Mouse (Mus musculus) lung, postnatal 14 days (tissue): ENCODE data around the gene Prss57.
A peak's percentile ranks its signal among the peaks of the same experiment; 100 is the strongest.

ENCODE experiments used
- DNase-seq: peaks from one replicate; pipeline ENCODE4 v3.0.0; 2021

The Prss57 gene

GRCm38 (mm10) chr10:79748496-79748895 is 42.3 kb downstream of the Prss57 start:
- no peak for DNase-seq

DNA sequence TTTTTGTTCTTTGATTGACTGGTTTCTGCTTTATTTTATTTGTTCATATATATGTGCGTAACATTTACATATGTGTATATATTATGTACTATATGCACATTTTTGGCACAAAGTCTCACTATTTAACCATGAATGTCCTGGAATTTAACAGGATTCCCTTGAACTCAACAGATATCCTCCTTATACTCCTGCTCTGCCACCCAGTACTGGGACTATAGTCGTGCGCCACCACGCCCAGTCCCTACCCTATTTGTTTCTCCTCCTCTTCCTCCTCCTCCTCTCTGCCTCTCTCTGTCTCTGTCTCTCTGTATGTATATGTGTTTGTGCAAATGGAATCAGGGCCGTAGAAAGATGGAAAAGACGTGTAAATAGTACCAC is 44.0 kb downstream of the Prss57 start:
- no peak for DNase-seq

DNA sequence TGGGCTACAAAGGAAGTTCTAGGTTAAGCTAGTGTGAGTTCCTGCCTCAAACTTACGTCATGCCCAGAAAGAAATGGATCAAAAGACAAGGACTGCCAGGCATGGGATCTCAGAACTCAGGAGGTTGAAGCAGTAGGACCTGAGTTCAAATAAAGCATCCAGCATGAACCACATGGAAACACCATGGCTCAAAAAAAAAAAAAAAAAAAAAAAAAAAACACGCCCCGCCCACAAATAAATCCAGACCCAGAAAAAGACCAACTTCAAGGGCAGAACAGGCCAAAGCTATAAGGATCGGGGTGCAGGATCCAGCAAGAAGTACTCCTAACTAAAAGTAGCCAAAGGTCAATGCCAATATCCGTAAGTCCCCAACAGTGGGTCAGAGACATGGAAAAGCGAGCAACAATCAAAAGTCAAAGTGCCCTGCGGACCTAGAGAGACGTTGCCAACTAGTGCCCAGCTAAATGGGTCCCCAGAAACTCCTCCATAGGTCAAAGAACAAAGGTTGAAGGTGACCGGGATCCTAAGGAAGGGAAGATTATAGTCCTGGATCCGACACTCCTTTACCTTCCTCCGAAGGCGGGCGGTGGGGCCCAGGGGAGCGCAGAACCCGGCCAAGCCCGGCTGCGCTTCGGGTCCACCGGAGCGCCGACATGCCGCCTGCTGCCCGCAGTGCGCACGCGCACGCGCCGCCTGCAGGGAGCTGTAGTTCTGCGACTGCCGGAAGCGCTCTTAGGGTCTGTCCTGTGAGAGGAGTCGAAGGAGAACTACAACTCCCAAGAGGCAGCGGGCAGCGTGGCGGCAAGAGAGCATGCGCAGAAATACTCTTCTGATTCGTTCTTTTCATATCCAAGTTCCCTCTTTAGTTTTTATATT is 44.6 kb downstream of the Prss57 start, which contains the start of gene Polrmt:
Gene Polrmt (minus strand): TSS at position 684 of the 876 bp plus-strand sequence.
- peak; percentile 96 for DNase-seq

DNA sequence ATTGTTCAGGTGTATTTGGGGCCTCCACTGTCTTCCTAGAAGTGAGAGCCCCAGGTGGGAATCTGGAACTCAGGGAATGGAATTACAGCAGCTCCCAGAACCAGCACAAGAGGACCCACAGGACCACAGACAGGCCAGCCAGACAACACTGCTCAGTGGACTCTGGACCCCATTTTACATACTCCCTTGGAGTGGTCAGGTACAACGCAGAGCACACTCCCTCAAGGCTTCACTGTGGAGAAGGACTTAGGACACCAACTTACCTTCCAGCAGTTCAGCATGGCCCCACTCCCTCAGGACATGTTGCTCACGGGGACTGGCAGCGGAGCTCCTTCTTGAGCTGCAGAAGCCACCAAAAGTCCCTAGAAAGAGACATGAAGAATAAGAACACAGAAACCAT is 45.4 kb downstream of the Prss57 start:
- DNase-seq: no peak

DNA sequence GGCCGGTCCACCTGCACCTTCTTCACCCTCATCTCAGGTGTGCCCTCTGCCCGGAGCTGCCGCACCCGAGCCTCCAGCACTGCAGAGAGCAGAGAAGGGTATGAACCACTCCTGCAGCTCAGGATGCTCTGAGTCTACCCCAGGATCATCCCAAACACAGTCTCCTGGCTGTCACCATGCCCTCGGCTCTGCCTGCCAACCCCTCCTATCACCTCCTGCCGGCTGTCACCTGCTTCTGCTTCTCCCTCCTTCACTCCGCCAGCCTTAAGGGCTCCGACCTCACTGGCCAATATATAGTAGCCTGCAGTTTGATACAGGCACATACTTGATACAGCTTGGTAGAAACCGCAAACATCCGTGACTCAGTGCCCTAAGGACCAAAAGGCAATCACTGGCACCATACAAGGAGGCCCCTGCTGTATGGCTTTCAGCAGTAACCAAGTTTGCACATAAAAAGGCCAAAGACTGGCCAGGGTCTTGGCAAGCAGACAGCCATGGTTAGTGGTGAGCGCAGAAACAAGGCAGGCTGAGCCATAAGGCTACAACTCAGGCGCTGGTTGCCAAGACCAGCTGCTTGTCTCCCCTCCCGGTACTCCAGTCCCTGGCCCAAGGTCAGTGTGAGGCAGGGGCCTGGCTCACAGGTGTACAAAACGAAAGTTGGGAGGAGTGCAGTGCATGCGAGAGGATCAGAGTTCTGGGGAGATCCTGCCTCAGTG is 47.0 kb downstream of the Prss57 start:
- no peak for DNase-seq

DNA sequence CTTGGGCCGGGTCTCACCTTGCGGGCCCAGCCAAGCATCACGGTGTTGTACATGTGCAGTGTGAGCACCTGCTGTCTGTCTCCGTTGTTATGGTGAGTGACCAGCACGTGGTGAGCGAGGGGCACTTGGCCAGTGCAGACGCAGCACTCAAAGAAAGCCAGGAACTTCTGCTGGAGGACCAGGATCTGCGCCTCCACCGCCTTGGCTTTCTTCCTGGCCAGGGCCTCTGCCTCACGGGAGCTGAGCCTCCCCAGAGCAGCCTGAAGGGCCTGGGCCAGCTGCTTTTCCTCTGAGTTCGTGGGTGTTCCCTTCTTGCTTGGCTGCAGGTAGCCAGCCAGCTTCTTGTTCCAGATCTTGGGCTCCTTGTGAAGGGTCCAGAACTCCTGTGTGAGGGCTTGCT is 47.6 kb downstream of the Prss57 start:
- no peak for DNase-seq

DNA sequence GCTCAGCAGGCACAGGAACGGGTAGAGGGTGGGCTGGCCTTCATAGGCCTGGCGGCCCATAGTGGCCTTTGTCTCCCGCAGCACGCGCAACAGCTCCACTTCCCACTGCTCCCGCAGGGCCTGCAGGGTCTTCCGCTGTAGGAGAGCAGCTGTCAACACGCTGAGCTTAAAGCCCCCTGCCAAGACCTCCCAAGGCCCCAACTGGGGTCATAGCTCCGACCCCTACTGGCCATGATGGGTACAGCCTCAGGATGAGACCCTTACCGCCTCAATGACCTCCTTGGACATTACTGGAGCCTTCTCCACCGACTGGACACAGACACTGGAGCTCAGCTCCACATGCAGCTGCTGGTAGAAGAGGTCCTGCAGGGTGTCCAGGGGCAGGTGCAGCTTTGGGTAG is 49.9 kb downstream of the Prss57 start:
- no peak for DNase-seq

DNA sequence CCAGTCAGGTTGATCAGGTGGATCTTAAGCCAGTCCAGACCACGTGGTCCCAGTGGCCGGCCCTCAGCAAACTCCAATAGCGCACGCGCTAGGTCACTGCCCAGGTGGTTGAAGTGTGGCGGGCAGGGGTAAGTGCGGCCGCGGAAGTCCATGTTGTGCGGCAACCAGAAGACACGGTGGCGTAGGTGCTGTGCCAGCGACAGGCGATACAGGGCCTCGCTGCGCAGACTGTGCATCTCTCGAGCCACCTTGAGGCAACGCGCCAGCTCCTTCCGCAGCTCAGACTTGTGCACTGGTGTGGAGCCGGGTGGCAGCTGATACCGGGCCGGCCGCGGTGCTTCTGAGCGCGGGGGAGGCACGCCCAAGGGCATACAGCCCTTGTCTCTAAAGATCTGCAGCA is 51.5 kb downstream of the Prss57 start:
- no peak for DNase-seq

GRCm38 (mm10) chr10:79738259-79738658 is 52.5 kb downstream of the Prss57 start:
- no peak for DNase-seq

DNA sequence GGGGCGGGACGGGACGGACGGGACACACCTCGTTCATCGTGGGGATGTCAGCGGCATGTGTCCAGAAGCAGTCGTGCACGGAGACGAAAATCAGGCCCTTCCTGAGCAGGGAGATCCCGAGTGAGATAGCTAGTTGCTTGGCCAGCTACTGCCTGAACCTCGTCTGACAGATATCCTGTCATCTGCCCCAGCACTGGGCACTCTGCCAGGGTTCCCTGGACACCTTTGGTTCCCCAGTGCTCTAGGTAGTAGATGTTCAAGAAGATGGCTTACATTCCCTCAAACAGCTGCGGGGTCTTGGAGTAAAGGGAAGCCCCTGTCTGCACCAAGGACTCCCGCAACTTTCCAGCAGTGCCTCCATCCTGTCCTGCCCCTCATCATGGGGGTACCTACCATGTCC is 54.1 kb downstream of the Prss57 start:
- DNase-seq: no peak

DNA sequence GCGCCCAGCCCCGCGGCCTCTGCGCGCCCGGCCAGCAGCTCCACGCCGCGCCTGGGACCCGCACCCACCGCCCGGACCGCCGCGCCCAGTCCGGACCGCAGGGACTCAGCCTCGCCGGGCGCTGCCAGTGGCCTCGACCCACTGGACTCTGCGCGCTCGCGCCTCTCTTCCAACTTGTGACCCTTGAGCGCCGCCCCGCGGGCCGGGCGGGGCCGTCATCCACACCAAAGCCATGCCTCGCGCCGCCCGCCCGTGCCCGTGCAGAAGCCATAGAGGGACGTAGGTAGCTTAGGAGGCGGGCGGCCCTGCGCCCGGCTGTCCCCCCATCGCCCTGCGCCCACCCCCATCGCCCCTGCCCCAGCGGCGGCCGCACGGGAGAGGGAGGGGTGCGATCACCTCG is 55.4 kb downstream of the Prss57 start:
- no peak for DNase-seq

DNA sequence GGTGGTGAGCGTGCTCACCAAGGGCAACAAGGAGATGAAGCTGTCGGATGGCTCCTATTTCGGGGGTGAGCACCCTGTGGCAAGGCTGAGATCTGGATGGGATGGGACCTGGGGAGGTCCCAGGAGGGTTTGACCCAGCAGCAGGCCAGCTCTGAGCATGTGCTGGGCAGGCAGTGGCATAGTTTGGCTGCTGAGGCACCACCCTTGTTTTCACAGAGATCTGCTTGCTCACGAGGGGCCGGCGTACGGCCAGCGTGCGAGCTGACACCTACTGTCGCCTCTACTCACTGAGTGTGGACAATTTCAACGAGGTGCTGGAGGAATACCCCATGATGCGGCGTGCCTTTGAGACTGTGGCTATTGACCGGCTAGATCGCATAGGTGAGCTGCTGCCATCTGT is 56.9 kb downstream of the Prss57 start:
- DNase-seq: no peak

GRCm38 (mm10) chr10:79732500-79732899 is 58.3 kb downstream of the Prss57 start:
- DNase-seq: peak; percentile 35
